Mouse (Mus musculus): ENCODE data around the gene Pik3cg. TPM values are rescaled to one million over a fixed set of nuclear protein-coding genes. Genes with fewer than 3 reads are reported as not detected.

Gene Pik3cg
- polyA plus RNA-seq, 1 experiment, result 1.5 TPM

DNA sequence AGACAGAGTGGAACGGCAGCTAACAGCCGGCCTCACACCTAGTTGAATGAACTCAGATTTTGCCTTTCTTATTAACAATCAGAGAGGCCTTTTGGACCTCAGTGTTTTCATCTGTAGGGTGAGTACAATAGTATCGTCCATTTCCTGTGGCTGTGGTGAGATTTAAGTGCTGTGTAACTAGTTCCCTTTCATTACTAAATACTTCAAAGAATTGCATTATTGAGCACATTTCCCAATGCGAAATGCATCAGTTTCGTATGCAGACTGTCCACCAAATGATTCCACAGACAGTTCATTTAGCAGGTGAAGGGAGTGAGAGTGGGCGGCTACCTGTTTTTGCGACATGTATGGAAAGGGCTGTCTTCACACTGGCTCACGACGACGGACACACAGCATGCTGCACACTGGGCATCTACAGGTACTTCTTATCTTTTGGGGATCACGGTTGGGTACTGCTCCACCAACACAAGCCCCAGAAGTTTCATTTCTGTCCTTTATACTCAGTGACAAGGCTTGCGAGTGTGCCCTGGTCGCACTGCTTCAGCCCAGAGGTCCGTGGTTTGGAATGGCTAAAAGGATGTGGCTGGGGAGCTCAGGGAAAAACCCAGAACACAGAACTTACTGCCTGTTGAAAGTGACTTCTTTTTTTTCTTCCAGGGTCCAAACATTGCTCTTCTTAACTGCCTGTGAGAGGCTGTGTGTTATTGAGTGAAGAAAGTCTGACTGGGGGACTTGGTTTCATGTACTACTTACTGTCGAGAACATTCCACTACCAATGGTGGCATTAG lies 25.6 kb downstream of the Pik3cg start:
- no peak for DNase-seq (ENCODE audit: low read depth)
- TF ChIP-seq CTCF (IDR thresholded peaks at IDR 0.05; ENCODE audit: borderline replicate concordance, extremely low read depth, insufficient read depth, insufficient read length), result no peak
- TF ChIP-seq POLR2A (IDR thresholded peaks at IDR 0.05; ENCODE audit: borderline replicate concordance, extremely low read depth, insufficient read depth, insufficient read length, poor library complexity, severe bottlenecking), result no peak

DNA sequence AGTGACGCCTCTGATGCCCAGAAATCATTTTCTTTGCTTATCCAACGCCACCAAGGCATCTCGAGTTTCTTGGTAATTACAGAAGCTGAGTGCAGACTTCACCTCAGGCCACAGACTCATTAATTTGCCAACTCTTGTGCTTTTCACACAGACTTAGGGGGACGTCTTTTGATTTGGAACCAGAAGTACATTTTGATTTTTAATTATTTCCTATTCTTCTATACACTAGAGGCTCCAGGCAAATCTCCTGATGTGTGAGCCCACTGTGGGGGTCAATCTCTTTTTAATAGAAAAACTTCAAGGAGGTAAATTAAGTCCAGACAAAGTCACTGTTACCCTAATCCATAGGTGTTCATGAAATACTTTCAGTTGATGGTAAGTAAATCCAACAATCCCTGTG lies 26.6 kb downstream of the Pik3cg start:
- TF ChIP-seq POLR2A (IDR thresholded peaks at IDR 0.05; ENCODE audit: borderline replicate concordance, extremely low read depth, insufficient read depth, insufficient read length, poor library complexity, severe bottlenecking), result no peak
- no peak for TF ChIP-seq CTCF (IDR thresholded peaks at IDR 0.05; ENCODE audit: borderline replicate concordance, extremely low read depth, insufficient read depth, insufficient read length)
- DNase-seq (ENCODE audit: low read depth), result peak; percentile 37

DNA sequence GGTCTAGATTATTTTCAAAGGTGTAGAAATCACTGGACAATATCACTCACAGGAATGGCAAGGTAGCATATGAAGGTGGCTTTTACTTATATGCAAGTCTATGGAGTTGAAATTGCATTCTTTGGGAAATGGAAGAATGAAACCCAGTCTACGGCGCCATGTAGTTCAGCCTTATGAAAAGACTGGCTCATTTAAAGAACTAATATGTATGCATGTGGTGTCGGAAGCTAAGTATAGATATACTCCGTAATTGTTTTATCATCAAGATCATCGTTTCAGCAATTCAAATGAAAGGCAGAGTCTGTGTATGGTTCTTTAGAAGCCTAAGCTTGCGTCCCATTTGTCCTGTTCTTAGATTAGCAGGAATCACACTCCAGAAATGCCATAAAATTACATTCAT lies 34.0 kb downstream of the Pik3cg start:
- TF ChIP-seq CTCF (IDR thresholded peaks at IDR 0.05; ENCODE audit: borderline replicate concordance, extremely low read depth, insufficient read depth, insufficient read length) (no peak), POLR2A (IDR thresholded peaks at IDR 0.05; ENCODE audit: borderline replicate concordance, extremely low read depth, insufficient read depth, insufficient read length, poor library complexity, severe bottlenecking) (no peak)
- DNase-seq (ENCODE audit: low read depth), result no peak

DNA sequence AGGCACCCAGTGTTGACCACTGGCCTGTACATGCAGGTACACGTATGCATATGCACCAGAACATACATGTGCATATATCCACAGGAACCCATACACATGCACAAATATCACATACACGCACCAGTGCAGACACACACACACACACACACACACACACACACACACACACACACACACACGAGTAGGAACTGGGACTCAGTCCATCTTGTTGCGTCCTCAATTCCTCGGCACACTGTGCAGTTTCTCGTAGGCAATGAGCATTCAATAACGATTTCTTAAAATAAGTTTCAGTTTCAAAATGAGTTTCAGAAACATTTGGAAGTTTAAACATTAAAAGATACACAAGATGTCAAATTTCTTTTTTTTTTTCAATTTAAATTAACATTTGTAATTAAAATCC lies 35.6 kb downstream of the Pik3cg start:
- TF ChIP-seq POLR2A (IDR thresholded peaks at IDR 0.05; ENCODE audit: borderline replicate concordance, extremely low read depth, insufficient read depth, insufficient read length, poor library complexity, severe bottlenecking) (no peak), CTCF (IDR thresholded peaks at IDR 0.05; ENCODE audit: borderline replicate concordance, extremely low read depth, insufficient read depth, insufficient read length) (no peak)
- DNase-seq (ENCODE audit: low read depth), result no peak

DNA sequence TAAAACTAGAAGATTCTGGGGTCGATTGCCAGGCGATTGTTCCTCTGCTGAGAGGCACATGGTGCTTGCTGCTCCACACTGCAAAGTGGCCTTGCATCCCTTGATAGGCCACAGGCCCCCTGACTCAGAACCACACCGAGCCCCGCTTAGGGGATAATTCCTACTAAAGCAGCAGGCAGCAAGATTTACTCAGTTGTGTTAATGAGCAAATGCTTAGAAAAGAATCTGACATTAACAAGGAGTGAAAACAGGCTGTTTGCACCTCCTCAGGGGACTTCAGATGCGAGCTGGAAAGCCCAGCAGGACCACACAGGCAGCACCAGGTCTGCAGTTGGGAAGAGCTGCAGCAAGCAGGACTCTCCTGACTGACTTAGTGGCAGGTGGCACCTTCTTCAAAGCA lies 39.3 kb downstream of the Pik3cg start:
- DNase-seq (ENCODE audit: low read depth), result peak; percentile 76

DNA sequence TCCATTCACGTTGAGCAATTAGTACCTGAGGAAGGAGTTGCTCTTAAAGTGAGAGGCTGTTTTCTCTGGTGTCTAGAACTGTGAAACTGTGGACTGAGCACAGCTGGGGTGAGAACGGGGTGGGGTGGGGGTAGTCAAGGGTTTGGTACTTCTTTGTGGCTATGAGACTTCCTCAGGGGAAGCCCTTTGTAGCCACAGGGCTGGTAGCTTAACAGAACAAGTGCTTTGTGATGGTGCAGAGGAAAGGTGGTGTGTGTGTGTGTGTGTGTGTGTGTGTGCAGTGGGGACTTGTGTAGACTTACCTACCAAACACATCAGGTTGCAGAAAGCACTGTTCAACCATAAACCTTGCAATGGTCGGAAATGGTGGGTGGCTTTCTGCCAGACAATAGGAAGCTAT lies 39.7 kb downstream of the Pik3cg start:
- no peak for TF ChIP-seq POLR2A (IDR thresholded peaks at IDR 0.05; ENCODE audit: borderline replicate concordance, extremely low read depth, insufficient read depth, insufficient read length, poor library complexity, severe bottlenecking)
- no peak for TF ChIP-seq CTCF (IDR thresholded peaks at IDR 0.05; ENCODE audit: borderline replicate concordance, extremely low read depth, insufficient read depth, insufficient read length)
- peak; percentile 42 for DNase-seq (ENCODE audit: low read depth)

More for the DNA sequence above, 39.3 kb downstream of the Pik3cg start:
- TF ChIP-seq POLR2A (IDR thresholded peaks at IDR 0.05; ENCODE audit: borderline replicate concordance, extremely low read depth, insufficient read depth, insufficient read length, poor library complexity, severe bottlenecking) (no peak), CTCF (IDR thresholded peaks at IDR 0.05; ENCODE audit: borderline replicate concordance, extremely low read depth, insufficient read depth, insufficient read length) (no peak)

DNA sequence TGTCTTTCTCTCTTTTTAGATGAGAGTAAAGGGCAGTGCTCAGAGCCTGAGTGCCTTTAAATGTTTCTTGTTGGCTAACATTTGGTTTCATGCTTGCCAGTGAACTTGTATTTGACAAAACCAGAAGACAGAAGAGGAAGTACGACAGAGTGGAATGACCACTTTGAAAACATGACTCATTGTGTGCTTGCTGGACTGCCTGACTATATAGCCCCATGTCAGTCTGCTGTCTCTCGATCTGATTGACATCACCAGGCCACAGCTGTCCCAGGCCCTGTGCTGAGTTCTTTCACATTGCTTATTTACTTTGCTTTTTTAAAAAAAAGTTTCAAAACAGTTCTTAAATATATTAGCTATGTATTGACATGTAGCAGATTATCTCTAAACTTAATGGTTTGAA lies 44.8 kb downstream of the Pik3cg start:
- no peak for TF ChIP-seq POLR2A (IDR thresholded peaks at IDR 0.05; ENCODE audit: borderline replicate concordance, extremely low read depth, insufficient read depth, insufficient read length, poor library complexity, severe bottlenecking)
- TF ChIP-seq CTCF (IDR thresholded peaks at IDR 0.05; ENCODE audit: borderline replicate concordance, extremely low read depth, insufficient read depth, insufficient read length), result no peak
- DNase-seq (ENCODE audit: low read depth), result no peak

DNA sequence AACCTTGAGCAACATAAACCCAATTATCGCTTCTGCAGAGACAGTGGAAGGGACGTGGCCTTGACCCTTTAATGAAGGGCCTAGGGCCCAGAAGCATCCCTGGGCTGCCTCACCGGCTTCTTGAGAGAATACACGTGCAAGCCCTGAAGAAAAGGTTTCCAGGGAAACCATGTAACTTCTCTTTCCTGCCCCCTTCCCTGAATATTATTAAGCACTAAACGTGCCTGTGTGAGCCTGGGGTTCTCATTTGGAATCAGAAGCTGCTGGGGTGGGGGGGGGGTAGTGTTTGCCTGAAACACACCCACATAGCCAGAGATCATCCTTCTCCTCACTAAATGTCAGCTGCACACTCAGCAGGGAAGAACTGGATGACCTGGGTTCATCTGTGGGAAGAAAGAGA lies 49.7 kb downstream of the Pik3cg start:
- TF ChIP-seq CTCF (IDR thresholded peaks at IDR 0.05; ENCODE audit: borderline replicate concordance, extremely low read depth, insufficient read depth, insufficient read length) (no peak), POLR2A (IDR thresholded peaks at IDR 0.05; ENCODE audit: borderline replicate concordance, extremely low read depth, insufficient read depth, insufficient read length, poor library complexity, severe bottlenecking) (no peak)
- peak; percentile 71 for DNase-seq (ENCODE audit: low read depth)

DNA sequence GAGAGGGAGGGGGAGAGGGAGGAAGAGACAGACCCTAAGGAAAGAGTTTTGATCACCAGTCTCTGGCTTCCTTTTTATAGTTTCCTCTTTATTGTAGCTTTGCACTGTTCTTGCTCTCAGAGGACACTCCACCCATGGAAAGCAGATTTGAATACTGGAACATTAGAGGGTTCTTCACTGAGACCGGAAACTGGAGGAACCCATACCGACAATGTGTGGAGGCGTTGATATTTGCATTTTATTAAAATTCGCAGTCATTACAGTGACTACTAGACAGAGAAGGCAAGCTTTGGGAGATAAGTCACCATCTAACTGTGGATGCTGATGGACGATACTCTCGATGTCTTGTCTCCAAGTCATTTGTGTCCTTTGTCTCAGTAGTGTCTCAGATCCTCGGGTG lies 61.9 kb downstream of the Pik3cg start:
- TF ChIP-seq POLR2A (IDR thresholded peaks at IDR 0.05; ENCODE audit: borderline replicate concordance, extremely low read depth, insufficient read depth, insufficient read length, poor library complexity, severe bottlenecking) (no peak), CTCF (IDR thresholded peaks at IDR 0.05; ENCODE audit: borderline replicate concordance, extremely low read depth, insufficient read depth, insufficient read length) (no peak)
- DNase-seq (ENCODE audit: low read depth), result no peak

DNA sequence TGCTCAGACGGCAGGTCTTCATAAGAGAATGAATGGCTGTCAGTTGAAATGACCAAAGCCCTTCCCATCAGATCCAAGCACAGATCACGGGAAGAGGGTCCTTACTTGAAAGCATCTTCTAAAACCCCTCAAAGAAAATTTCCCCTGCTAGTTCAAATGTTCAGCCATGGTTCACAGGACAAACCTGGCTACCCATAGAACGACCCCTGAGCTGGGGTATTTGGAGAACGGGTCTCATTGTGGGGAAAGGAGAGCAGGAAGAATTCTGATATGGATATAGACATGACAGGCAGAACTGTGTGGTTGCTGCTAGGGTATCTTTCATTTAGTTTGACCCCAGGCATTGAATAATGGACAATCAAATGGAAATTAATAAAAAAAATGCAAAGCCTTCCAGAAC lies 62.8 kb downstream of the Pik3cg start:
- no peak for TF ChIP-seq POLR2A (IDR thresholded peaks at IDR 0.05; ENCODE audit: borderline replicate concordance, extremely low read depth, insufficient read depth, insufficient read length, poor library complexity, severe bottlenecking)
- no peak for TF ChIP-seq CTCF (IDR thresholded peaks at IDR 0.05; ENCODE audit: borderline replicate concordance, extremely low read depth, insufficient read depth, insufficient read length)
- DNase-seq (ENCODE audit: low read depth), result no peak

DNA sequence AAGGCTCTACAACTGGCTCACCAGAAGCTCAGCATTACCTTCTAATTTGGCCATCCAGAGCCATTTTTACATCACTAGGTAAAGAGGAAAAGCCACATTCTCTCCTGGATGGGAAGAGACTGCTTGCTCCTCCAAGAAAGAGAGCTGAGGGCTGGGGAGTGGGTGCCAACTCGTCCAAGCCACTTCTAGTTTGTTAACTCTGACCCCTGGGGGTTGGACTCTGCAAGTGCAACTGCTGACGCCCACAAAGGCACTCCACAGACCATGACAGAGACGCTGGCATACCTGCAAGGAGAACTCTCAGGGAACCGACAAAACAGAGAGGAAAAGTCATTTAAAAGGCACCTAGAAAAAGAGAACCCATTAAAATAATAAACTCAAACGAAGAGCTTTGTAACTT lies 63.9 kb downstream of the Pik3cg start:
- TF ChIP-seq CTCF (IDR thresholded peaks at IDR 0.05; ENCODE audit: borderline replicate concordance, extremely low read depth, insufficient read depth, insufficient read length) (peak; percentile 91), POLR2A (IDR thresholded peaks at IDR 0.05; ENCODE audit: borderline replicate concordance, extremely low read depth, insufficient read depth, insufficient read length, poor library complexity, severe bottlenecking) (no peak)
- DNase-seq (ENCODE audit: low read depth), result peak; percentile 90

DNA sequence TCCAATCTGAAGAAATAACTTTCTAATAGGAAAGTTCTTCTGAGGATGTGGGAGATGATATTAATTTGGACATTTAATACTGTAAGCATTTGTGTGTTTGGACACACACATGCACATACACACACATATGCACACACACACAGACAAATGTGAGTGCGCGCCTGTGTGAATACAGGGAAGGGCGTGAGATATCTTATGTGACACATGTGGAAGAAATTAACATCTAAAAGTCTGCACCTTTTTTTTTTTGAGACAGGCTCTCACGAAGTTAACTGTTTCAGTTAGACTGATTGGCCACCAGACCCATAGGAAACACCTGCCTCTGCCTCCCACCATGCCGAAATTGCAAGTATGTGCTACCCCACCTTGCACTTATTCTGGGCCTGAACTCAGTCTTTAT lies 64.7 kb downstream of the Pik3cg start:
- no peak for TF ChIP-seq POLR2A (IDR thresholded peaks at IDR 0.05; ENCODE audit: borderline replicate concordance, extremely low read depth, insufficient read depth, insufficient read length, poor library complexity, severe bottlenecking)
- no peak for TF ChIP-seq CTCF (IDR thresholded peaks at IDR 0.05; ENCODE audit: borderline replicate concordance, extremely low read depth, insufficient read depth, insufficient read length)
- no peak for DNase-seq (ENCODE audit: low read depth)
